Mouse (Mus musculus) left cerebral cortex, adult 18-20 months (tissue): ENCODE results near the gene Ndufb3. TPM values are rescaled to one million over a fixed set of nuclear protein-coding genes. Genes with fewer than 3 reads are reported as not detected.
"Not testable (repeated sequence)": the region's sequence is repeated elsewhere in the genome, so short reads cannot be mapped to it uniquely, and the experiment has no call there.

Source experiments
- DNase-seq, 2 experiments: peaks; one replicate each; pipeline ENCODE4 v3.0.0; 2021 to 2022; ENCODE audit warnings: low spot score in 2 of 2, mixed read lengths in 1 of 2
- total RNA-seq, 2 experiments: library from RNA; stranded (reverse); gene quantifications; 2 replicates each; pipeline ENCODE4 v1.2.3; 2021

Ndufb3 gene
- total RNA-seq, 2 experiments from 2014 or later, result 119 to 124 TPM

DNA sequence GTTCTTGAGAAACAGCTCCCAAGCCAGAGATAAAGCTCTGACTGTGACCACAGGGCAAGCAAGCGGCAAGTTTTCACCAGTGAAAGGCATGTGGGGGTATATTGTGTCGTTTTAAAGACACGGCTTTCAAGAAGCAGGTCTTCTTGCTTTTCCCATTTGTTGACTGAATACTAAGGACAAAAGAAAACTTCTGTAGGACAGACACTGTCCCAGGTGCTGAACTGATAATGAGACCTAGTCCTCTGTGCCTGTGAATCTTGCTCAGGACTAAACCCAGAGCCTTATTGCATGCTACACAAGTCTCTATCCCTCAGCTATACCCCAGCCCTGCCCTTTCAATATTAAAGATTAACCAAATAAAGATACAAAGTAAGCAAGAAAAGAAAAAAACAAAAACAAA is 30.0 kb downstream of the Ndufb3 start:
- no peak for DNase-seq

DNA sequence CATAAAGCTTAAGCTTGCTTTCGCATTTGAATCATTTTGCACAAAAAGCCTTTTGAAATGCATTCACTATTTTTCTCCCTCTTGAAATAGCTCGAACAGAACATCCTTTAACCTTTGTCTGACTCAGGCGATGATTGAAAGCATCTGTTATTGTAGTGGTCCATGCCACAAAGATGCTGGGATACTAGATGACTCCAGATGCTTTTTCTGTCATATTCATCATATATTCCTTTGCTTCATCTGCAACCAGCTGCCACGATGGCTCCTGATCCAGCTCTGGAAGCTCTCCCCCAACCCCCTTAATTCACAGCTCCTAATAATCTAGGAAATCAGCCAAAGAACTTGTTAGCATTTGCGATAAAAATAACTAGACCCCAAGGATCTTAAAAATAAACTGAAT is 30.9 kb downstream of the Ndufb3 start:
- no peak for DNase-seq

DNA sequence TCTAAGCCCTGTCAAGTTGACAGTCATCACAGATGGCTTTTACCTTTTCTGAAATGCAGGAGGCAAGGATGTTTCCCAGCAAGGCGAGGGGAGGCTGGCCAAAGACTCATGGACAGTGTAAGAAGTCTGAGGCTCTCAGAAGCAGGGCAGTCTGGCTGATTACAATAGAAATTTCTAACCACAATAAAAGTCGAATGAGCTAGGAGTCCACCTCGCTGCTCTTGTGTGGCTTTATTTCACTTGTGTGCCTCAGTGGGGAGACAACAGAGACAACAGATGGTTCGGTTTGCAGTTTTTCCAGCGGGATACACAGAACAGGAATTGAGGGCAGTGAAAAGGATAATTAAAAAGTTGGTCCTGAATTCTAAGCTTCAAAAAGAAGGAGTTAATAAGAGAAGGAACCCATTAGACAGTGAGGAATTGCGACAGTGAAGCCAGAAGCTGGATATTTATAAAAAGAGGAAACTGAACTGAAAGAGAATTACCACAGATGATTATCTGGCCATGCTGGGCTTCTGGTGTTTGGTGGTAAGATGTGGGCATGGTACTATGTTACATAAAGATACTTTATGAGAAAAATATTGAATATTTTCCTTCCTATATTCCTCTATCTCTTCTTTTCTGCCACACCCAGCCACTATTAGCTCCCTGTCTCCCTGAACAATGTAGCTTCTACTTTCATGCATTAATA is 31.9 kb downstream of the Ndufb3 start:
- DNase-seq, result no peak

DNA sequence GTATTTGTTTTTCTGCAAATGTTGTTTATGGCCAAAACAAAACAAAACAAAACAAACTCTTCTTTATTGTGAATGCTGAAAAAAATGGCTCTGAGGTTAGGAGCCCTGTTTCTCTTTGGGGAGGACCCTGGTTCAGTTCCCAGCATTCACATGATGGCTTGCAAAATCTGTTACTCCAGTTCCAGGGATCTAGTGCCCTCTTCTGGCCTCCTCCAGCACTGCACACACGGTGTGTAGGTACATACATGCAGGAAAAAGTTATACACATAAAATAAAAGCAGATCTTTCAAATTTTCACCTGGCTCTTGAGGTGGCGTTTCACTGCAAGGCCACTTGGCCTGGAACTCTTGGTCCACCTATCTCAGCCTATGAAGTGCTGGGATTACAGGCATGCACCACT is 32.6 kb downstream of the Ndufb3 start:
- no peak for DNase-seq

DNA sequence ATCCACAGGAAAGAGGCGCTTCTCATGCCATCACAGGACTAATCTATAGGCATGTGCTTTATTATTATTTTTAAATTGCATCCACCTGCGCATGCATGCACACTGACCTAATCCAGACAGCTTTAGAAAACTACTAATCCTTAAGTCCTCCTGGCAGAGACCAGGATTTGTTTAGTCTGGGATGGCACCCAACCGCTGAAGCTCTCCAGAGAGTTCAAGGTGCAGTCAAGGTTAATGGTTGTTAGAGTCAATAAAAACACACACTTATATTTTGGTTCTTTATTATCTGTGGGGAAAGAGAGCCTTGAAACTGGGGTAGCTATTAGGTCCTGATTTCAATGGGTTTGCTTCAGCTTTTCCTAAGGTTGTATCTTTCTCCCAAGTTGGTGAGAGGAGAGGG is 35.1 kb downstream of the Ndufb3 start:
- no peak for DNase-seq

DNA sequence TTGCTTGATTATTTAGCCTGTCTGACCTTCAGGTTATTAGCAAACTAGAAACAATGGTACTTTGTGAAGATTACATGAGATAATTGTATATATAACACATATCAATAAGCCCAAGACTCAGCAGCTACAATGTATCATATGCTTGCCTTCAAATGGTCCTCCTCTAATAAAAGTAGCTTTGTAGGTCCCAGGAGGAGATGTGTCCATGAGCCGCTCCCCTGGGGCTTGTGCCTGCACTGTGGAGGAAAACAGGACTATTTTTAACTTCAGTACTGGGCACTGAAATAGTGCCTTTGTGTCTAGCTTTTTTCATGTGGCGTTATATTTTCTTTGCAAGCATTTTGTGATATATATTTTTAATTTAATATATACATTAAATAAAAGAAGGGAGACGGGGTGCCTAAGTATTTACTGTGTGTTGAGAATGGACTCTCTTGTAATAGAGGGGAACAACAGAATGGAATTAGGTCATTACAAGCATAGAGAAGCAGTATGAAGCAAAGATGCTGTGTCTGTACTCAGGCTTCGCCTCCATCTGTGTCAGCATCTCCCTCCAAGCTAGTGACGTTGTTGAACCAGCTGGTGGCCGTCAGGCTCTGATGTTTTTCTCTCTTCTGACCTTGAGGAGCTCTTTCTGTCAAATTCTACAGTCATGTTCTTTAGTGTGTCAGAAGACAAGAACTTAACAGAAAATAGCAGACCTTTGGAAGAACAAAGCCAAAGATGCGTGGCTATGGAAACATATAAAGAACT is 36.0 kb downstream of the Ndufb3 start:
- peak in 1 of 2 experiments; percentile 24 for DNase-seq

DNA sequence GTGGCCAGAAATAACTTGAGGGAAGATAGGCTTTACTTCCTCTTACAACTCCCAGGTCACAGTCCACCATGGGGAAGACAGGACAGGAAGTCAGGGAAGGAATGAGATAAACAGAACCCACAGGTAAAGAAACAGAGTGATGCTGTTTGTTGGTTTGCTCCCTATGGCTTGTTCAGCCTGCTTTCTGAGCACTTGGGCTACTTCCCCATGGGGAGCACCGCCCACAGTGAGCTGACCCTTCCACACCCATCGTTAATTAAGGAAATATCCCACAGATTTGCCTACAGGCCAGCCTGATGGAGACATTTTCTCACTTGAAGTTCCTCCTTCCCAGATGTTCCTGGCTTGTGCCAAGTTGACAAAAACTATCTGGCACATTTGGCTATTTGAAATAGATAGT is 42.7 kb downstream of the Ndufb3 start:
- DNase-seq, result not testable (repeated sequence)

Other genes with a start within 250 kb of the Ndufb3 start
- 100 to 1,000 TPM; 145 TPM for gene Bzw1, start 193.5 kb upstream of the Ndufb3 start, total RNA-seq
- 100 to 1,000 TPM; 119 to 126 TPM for gene Clk1, start 162.3 kb upstream of the Ndufb3 start, total RNA-seq
- gene Nif3l1, start 141.2 kb upstream of the Ndufb3 start, total RNA-seq, result 10 to 100 TPM; 16.6 to 19.7 TPM
- gene Ppil3, start 140.9 kb upstream of the Ndufb3 start, total RNA-seq, result 10 to 100 TPM; 25.9 to 28.6 TPM
- gene Orc2, start 81.3 kb upstream of the Ndufb3 start, total RNA-seq, result 10 to 100 TPM; 26.1 to 29.9 TPM
- gene Fam126b, start 61 bp upstream of the Ndufb3 start, total RNA-seq, result 100 to 1,000 TPM; 134 to 145 TPM
- not detected for gene Als2cr12, start 109.6 kb downstream of the Ndufb3 start, total RNA-seq
- 10 to 100 TPM; 25.9 to 29.6 TPM for gene Cflar, start 125.1 kb downstream of the Ndufb3 start, total RNA-seq
- gene Casp8, start 209.0 kb downstream of the Ndufb3 start, total RNA-seq, result 1 to 10 TPM; 2.5 TPM